Mouse (Mus musculus): ENCODE data around the gene Acot11.
A peak's percentile ranks its signal among the peaks of the same experiment; 100 is the strongest.

The Acot11 gene

DNA sequence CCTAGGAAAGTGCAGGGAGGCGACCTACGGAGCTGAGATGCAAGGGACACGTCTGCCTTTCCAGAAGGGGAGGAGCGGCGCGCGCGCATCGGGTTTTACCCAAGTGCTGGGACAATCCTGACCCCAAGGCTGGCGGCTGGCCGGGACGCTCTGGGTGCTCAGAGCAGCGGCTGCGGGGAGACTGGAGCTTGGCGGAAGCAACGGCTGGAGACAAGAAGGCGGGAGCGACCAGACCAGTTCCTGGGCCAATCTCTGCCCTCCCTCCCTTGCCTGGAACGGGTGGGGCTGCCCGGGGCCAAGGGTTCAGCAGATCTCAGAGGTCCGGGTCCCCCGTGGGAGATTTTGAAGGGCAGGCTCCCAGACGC is at the start of gene Acot11:
Gene Acot11 (minus strand): TSS at position 89 of the 365 bp plus-strand sequence.
- peak; percentile 44 for DNase-seq (ENCODE audit: low spot score)

DNA sequence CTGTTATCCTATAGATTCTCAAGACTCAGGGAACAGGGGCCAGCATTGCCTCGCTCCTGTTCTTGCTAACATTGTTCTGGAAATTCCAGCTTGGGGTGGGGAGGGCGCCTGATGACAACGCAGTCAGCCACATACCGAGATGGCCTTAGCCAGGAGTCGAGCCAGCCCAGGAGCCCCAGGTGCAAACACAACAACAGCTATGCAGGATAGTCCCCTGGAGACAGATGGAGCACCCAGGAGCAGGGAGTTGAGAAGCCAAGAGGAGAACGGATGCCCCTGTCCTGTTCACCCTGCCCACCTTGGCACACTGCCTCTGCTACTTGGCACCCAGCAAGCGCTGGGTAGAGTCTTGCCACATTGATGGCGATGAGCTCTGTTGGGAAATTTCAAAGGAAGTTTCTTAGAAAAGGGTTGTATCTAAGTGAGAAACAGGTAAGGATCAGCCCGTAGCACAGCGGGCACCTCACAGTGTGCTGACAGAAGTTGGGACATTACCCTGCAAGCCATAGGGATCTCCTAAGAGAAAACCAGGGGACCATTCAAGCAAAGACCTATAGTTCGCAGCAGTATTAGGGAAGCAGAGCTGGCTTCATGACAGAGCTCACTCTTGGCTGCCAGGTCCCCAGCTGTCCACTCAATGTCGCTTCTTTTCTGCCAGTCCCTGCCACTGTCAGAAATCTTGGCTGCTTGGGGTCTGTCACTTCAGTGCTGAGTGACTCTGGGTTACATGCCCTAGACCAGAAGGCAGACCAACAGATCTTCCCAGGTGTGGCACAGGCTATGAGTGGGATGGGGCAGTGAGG is 43.7 kb upstream of the Acot11 start:
- DNase-seq (ENCODE audit: low spot score), result no peak

DNA sequence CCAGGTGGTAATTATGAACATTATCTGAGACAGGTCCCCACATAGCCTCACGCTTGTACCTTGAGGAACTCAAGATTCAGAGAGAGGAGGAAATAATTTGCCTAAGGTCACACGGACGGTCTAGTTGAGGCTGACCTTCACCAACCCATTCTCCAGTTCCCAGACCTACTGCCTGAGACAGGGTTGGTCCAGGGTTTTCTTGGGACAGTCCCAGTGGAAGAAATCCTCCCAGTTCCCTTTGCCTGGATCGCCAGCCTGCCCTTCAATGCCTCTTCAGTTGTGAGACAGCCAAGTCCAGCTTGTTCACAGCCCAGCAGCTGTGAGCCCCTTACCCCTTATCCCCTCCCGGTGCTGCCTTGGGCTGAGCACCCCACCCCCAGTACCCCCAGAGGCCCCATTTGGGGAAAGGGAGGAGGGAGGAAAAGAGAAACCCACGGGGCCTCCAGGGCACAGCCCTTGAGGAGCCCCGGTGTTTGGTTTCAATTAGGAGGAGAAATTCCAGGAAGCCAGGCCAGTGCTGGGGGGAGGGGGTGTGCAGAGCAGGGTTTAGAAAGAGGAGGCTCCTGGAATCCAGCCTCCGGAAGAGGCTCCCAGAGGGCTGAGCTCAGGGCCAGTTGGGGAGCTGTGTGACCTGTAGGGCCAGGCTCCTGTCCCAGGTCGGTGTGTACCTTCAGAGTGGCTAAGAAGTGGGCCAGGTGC is 42.9 kb upstream of the Acot11 start:
- DNase-seq (ENCODE audit: low spot score), result peak; percentile 76

DNA sequence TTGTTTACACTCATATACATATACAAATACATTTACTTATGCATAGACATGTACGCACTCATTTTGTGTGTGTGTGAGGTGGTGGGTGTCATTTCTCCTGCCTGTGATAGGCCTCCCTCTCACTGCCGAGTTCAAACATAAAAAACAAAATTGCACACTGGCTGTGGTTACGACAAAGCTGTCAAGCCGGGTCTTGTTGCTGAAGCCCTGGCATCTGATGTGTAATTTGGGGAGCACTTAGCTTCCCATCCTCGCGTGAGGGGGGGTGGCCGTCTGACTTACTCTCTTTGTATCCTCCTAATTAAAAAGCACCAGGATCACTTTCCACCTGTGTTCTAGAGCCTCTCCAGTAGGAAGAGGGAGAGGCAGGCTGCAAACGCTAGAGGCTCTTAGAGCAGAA is 37.8 kb upstream of the Acot11 start:
- DNase-seq (ENCODE audit: low spot score), result no peak

DNA sequence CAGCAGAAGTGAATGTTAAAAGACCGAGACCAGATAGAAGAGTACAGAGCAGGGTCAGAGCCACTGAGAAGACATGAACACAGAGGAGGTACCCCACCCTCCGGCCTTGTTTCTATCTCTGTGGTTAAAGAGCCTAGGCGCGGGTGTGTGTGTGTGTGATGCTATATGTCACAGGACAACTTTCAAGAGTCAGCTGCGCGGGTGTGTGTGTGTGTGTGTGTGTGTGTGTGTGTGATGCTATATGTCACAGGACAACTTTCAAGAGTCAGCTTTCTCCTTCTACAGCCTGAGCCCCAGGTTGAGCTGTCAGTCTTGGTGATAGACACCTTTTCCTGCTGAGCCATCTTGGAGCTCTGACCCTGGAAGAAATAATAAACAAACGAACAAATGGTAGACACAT is 37.1 kb upstream of the Acot11 start:
- no peak for DNase-seq (ENCODE audit: low spot score)

DNA sequence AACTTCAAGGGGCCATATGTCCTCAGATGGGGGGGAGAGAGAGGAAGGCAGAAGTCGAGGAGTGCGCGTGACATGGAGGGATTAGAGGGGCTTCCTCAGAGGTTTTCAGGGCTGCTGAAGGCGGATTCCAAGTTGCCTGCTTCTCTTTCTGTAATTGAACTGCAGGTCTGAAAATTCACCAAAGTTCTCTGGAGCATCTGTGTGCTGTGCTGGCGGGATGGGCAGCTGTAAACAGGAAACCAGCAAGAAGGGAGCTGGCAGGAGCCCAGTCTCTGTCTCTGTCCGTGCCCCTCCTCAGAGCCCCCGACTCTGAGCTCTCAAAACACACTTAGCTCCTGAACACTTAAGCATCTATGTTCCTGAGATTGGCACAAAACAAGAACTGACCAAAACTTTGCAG is 36.5 kb upstream of the Acot11 start:
- DNase-seq (ENCODE audit: low spot score), result no peak

DNA sequence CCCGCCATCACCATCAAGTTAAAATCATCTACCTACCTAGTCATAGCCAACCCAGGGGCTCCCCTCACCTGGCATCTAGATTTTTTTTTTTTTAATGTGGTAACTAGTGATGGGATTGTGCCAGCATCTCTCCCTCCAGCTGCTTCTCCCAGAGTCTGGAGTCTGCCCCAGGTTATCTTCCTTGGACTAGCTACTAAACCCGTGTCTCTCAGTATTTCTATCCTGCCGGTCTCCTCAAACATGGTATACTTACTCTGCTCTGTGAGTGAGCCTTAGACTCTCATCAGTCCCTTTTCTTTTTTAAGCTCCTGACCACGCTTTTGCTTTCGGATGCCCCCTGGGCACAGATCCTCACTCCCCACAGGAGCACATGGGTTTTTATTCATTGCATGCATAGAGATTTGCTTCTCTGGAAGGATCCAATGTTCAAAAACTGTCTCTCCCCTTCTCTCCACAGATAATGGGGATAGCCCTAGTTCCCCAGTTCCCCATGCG is 35.9 kb upstream of the Acot11 start:
- DNase-seq (ENCODE audit: low spot score), result no peak

DNA sequence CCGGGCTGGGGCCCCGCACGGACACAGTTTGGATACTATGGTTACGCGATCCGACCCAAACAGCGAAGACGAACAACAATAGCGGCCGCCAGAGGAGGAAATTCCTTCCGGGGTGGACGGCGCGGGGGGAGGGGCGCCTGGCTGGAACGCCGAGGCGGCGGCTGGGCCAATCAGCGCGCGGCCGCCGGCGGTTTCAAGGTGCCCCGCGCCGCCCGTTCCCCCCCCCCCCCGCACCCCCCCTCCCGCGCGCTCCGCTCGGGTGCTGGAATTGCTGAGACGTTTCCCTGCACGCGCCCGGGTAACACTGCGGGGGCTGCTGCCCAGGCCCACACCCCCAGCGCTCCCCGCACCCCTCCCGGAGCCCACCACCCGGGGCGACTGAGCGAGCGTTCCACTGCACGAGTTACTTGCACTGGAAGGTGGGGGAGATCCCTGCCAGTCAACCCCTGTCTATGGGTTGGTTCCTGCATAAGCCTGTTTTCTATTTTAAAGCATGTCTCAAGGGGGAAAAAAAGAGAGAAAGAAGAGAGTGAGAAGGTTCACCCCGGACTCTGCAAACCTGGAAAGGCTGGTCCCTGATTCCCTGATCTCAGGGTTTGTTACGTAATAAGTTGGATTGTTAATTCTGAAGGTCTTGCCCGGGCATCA is 35.3 kb upstream of the Acot11 start:
- DNase-seq (ENCODE audit: low spot score), result peak; percentile 94

DNA sequence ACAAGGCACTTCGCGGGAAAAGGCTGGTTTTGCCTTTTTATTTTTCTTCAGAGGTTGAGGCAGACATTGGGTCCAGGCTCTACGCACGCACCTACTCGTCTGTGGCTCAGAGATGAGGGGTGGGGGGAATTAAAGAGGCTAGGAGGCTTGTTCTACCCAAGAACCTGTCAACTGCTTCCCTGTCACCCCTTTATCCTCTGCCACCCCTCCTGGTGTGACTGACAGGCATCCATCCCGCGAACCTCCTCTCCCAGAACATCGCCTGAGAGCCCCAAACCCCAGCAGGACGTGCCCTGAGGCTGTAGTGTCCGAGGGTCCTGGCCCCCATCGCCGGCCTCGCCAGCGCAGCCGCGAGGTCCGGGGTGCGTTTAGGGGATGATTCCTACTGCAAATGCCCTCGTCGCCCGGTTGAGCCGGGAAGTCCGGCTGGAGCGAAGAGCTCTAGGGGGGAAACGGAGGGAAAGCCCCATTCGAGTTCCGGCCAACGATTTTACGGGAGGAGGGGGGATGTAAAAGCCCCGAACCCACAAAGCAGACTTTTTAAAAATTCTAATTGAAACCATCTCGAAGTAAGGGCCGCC is 34.5 kb upstream of the Acot11 start:
- peak; percentile 64 for DNase-seq (ENCODE audit: low spot score)

DNA sequence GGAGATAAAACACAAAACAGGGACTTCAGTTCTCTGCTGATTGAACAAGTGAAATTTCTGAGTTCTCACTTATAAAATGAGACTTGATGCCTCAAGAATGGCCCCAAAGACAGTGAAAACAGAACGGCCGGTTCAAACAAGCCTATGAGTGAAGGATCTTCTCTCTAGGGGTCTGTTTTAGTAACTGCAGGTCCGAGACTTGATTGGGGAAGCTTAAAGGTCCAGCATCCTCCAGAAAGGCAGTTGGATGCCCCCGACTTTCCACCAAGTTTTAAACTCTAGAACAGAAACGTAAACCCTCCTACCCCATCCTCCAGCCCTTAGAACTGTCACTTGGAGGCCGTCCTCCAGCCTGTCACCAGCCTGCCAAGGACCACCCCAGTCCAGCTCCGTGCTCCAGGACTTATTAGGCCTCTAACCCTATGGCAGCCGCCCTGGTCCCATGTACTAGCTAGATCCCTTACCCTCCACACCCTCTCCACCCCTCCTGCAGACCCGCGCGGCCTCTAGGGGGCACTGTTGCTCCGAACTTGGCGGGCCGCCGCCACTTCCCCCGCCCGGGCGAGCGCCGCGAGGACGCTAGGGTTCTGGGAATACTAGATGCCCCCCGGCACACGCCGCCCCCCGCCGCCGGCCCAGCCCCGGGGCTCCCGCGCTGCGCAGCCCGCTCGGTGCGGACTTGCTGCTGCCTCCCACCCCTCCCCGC is 33.9 kb upstream of the Acot11 start:
- peak; percentile 96 for DNase-seq (ENCODE audit: low spot score)

DNA sequence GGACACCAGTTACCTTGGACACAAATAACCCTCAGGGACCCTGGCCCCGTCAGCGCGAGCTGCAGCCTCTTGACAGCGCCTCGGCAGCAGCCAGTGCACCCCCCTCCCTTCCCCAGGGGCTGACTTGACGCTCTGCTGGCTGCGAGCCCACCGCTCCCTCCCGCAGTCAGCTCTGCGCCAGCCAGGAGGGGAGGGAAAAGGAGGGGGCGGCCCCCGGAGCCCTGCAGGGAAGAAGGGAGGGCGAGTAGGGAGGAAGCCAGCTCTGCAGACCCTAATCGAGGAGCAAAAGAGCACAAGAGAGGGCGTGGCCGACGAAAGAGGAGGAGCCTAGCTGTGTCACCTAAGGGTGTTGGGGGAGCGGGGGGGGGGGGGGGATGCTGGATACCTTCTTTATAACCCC is 33.2 kb upstream of the Acot11 start:
- DNase-seq (ENCODE audit: low spot score), result peak; percentile 75

DNA sequence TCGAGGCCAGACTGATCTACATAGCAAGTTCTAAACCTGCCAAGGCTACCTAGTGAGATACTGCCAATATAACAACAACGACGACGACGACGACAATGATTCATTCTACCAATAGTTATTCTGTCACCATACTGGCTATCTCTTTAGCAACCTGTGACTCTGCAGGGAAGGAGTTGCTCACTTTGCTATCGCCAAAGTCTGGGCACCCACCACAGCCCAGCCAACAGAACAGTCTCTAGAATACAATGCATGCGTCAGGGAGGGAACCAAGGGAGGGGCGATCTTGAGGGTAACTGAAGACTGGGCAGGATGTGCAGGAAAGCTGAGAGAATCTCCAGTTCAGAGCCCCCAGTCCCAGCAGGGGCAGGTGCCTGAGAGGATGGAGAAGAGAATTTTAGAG is 32.6 kb upstream of the Acot11 start:
- DNase-seq (ENCODE audit: low spot score), result no peak

DNA sequence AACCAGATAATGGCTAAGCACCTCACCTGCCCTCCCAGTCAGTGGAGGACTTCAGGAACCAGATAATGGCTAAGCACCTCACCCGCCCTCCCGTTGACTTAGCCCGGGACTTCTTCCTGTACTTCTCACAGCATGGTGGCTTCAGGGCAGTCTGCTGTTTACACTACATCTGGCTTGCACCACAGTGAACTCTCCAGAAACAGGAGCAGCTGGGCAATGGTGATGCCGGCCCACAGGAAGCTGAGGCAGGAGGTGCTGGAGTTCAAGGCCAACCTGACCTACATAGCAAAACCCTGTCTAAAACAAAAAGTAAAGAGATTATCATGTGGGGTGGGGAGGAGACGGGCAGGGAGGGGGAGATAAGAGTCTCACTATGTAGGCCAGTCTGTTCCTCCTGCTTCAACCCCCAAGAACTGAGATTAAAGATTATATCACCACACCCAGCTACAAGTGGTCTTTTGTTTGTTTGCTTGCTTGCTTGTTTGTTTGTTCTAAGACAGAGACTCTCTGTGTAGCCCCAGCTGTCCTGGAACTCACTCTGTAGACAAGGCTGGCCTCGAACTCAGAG is 25.8 kb upstream of the Acot11 start:
- DNase-seq (ENCODE audit: low spot score), result no peak

DNA sequence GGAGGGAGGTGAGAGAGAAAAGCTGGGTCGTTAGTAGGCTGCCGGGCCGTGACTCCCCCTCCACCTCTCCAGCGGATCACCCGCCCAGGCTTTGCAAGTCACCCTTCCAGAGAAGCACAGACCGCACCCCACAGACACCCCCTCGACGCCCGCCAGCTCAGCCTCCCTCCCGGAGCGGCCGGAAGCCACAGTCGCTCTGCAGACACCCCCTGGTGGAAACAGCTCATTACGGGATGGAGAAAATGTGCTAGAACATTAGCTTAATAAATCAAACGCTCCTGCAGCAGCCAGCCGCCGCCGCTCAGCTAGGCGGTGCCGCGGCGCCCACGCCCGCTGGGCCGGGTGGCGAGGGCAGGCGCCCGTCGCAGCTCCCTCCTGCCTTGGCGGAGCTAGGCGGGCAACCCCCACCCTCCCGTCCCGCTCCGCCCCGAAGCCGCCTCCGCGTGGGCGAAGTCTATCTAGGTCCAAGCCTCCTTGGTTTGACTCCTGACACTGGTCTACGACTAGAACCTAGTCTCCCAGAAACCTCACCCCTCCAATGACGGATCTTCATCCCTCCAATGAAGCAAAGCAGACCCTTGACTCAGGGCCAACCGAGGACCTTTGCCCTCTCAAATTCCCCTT is 23.1 kb upstream of the Acot11 start:
- DNase-seq (ENCODE audit: low spot score), result peak; percentile 64

DNA sequence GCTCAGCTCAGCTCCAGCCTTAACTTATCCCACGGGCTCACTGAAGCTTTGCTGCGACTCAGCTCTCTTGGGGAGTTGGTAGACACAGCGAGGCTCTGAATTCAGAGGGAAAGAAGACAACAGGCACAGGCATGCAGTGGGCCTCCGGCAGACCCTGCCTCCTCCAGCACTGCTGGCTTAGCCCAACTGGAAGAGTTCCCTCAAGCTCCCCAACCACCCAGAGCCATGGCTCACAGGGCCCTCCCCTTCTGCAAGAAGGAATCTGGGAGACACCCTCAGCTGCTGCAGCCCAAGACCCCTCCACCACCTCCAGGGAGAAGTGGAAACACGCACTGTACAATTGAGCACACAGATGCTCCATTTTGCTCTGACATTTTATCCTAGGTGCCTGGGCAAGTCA is 20.4 kb upstream of the Acot11 start:
- DNase-seq (ENCODE audit: low spot score), result no peak

DNA sequence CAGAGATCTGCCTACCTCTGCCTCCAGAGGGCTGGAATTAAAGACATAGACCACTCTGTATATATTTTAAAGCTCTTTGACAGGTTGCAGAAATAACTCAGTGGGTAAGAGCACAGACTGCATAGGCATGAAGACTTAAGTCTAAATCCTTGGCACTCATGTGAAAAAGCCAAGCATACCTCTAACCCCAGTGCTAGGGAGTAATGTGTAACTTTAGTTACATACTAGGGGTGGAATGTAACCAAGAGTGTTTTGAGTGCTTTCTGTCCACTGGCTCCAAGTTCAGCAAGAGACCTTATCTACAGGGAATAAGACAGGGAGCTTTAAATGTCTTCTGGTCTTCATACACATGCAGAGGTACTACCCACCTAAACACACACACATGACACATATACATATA is 14.6 kb upstream of the Acot11 start:
- DNase-seq (ENCODE audit: low spot score), result no peak

DNA sequence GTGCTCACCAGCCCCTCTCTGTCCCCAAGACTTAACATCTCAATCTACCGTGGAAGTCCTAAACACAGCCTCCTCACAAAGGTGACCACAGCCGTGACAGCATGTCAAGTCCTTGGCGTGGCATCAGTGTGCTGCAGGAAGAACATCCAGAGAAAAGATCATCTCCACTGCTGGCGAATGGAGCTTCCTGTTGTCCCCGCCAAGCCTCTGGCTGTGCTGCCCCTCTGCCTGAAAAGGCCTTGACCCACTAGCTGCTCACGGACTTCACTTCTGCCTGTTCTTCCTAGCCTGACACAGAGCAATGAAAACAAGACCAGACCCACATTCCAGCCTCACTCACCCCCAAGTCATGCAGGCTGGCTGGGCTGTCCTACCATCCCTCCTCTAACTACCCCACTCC is 13.5 kb upstream of the Acot11 start:
- DNase-seq (ENCODE audit: low spot score), result no peak

DNA sequence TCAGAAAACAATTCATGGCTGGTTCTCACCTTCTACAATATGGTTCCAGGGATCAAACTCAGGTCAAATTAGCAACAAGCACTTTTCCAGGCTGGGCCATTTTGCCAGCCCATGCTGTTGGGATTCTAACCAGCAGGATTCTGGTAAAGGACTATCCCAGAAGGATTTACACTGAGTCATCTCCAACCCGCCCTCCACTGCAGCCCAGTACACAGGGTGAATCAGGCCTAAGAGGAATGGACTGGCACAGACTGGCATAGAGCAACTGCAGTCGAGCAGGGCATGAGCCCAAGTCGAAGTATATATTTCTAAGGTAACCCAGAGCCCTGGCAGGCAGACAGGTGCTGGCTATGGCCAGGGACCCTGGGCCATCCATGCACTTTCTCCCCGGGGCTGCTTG is 12.2 kb upstream of the Acot11 start:
- DNase-seq (ENCODE audit: low spot score), result no peak

DNA sequence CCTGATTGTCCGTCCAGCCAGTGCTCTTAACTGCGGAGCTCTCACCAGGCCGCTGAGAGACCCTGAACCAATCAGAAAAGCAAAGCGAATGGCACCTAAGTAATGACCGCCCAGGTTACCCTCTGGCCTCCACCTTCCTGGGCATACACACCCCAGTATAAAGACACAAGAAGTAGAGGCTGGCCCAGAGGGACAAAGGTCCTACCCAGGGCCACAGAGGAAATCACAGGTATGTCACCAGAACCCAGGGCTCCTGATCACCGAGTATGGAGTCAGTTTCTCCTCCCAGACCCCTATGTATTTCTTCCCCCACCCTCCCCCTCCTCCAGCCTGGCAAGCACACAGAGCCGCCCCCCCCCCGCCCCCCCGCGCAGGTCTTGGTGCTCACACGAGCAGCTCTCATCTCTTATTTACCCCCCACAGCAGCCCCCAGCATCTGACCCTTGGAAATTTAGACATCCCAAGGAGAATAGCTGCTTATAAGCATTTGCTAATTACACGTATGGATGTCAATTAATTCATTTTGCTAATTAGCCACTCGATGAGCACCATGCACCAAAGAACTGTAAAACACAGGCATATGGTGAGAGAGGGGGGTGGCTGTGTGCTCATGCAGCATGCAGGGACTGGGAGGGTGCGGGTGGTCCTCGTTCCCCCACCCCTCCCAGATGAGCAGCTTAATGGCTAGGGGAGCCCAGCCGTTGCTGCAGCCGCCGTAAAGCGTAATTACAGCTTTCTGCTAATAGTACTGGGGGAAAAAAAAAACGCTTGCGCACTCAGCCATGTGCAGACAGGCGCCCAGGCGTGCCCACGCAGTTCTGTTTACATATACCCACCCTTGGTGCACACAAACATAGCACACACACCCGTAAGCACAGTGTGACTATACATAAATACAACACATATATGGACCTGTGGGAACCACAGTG is 10.9 kb upstream of the Acot11 start:
- DNase-seq (ENCODE audit: low spot score), result peak; percentile 46

DNA sequence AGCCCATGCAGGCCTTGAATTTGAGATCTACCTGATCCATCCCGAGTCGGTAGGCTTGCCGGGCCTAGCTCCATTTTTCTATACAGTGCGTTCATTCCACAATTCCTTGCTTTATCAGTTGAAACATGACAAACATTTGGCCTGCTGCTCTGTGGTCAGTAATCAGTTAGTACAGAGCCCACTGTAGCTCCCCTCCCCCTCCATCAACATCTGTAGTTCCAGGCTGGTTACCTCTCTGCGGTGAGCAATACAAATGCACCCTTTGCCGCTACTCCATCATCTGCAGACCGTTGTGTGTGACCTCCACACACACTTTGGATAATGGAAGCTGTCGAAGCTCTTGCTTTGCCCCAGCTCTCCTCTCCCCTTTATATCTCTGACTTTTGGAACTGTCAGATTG is 6.4 kb upstream of the Acot11 start:
- no peak for DNase-seq (ENCODE audit: low spot score)

All from retina, embryonic 14.5 days (tissue).